Mouse (Mus musculus) large intestine, adult 2 months (tissue): ENCODE data around the gene Dpf1. TPM values are rescaled to one million over a fixed set of nuclear protein-coding genes. Genes with fewer than 3 reads are reported as not detected.

Source experiments
- DNase-seq: peaks from one replicate; pipeline ENCODE4 v3.0.0-alpha.2; 2012; ENCODE audit warnings: low read depth, low spot score
- WGBS: fragments of 180-500 bp; shearing (Covaris S2); methylation state at CpG from one replicate; pipeline ENCODE4 v1.1.7; 2018; 5-methylcytosine and 5-hydroxymethylcytosine counted together
- polyA plus RNA-seq: library from polyadenylated mRNA; depleted of rRNA; stranded (reverse); fragments of >200 nt; gene quantifications from 2 replicates; pipeline ENCODE4 v1.2.3, GENCODE M21; 2012; rRNA removed

Dpf1 gene
- polyA plus RNA-seq, result 0.45 and 0.55 TPM in 2 replicates

GRCm38 (mm10) chr7:29303738-29304462 lies at the start of gene Dpf1:
Gene Dpf1, plus strand, starts transcription at chr7:29303951.
- DNase-seq, result no peak
- WGBS, result 1% methylated on average over 67 of the region's 67 CpGs

DNA sequence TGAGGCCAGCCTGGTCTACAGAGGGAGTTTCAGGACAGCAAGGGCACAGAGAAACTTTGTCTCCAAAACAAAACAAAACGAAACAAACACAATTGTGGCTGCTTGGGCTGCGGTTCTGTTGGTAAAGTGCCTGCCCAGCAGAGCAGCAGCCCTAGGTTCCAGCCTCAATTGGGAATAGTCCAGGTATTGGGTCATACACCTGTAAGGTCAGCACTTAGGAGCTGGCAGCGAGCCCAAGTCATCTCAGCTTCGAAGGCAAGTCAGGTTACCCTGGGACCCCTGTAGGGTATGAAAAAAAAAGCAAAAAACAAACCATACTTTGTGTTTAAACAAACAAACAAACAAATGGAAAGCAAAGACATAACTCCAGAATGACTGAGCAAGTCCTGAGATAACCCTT lies 47.9 kb upstream of the Dpf1 start:
- DNase-seq, result no peak
- WGBS, result 39% methylated on average over 4 of the region's 4 CpGs

DNA sequence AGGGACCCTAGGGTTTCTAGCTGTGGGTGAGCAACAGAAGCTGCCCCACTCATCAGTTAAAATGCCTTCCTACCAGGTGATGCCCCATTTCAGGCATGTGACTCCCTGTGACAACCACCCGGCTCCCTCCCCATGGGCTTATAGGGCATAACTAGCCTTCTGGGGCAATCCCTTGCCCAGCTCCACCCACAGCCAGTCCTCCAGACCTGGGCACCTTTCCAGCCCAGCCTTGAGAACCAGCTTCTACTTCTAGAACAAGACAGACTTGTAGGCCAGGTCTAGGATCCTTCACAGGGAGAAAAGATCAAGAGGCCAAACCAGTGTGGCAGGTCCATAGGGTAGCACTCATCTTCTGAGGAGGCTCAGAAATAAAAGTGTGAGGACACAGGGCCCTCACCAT lies 46.4 kb upstream of the Dpf1 start:
- WGBS, result 29% methylated on average over 1 of the region's 1 CpGs
- no peak for DNase-seq

- WGBS, result 65% methylated on average over 10 of the region's 10 CpGs
- no peak for DNase-seq
Observed at GRCm38 (mm10) chr7:29259781-29260730, 43.7 kb upstream of the Dpf1 start.

DNA sequence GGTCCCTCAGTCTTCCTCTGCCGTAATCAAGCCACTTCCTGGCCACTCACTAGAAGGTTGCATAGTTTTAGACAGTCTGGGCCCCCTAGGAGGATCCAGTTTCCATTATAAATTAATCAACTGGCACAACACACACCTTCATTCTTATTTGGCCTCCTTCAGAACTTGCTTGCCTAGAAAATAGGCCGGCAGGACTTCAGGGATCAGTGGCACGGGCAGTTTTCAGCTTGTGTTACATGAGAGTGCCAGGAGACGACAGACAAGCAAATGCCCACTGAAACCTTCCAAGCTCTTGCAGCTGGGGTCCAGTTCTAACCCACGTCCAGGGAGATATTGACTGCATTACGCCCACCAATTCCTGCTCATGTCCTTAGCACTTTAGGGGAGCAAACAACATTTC lies 41.6 kb upstream of the Dpf1 start:
- WGBS, result 56% methylated on average over 6 of the region's 6 CpGs

GRCm38 (mm10) chr7:29263831-29264230 lies 39.9 kb upstream of the Dpf1 start:
- WGBS, result 35% methylated on average over 3 of the region's 3 CpGs
- no peak for DNase-seq

More for the DNA sequence above, 41.6 kb upstream of the Dpf1 start:
- DNase-seq, result no peak

DNA sequence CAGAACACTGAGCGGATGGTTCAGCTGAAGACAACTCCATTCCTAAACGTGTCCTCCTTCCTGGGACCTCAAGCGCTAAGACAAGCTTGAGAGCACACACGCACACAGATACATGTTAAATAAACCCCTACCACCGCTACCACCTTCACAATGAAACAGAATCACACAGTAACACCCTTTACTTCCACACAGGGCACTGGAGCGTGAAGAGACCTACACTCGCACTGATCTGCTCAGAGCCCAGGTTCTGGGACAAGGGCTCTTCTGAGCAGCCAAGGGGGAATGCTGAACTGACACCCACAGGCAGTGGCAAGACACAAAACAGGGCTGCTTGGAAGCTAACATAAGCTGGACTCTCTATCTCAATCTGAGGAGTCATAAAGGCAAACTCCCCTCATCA lies 38.1 kb upstream of the Dpf1 start:
- no peak for DNase-seq
- 56% methylated on average over 7 of the region's 7 CpGs for WGBS

- no peak for DNase-seq
- 25% methylated on average over 4 of the region's 4 CpGs for WGBS
Observed at GRCm38 (mm10) chr7:29266931-29267330, 36.8 kb upstream of the Dpf1 start.

DNA sequence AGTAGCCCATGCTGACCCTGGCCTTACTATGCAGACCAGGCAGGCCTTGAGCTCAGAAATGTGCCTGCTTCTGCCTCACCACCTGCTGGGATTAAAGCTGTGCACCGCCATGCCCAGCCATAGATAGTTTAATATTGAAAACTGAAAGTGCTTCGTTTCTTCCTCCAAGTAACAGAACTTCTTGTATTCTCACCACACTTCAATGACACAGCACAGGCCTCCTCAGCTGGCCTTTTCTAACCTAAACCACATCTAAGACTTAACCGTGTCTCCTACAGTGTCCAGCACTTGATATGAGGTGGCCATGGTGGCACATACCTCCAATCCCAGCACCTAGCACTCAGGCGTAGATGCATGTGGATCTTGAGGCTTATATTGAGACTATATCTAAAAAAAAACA lies 33.3 kb upstream of the Dpf1 start:
- WGBS, result 36% methylated on average over 4 of the region's 4 CpGs
- DNase-seq, result no peak

GRCm38 (mm10) chr7:29271687-29272465 lies 31.9 kb upstream of the Dpf1 start:
- no peak for DNase-seq

DNA sequence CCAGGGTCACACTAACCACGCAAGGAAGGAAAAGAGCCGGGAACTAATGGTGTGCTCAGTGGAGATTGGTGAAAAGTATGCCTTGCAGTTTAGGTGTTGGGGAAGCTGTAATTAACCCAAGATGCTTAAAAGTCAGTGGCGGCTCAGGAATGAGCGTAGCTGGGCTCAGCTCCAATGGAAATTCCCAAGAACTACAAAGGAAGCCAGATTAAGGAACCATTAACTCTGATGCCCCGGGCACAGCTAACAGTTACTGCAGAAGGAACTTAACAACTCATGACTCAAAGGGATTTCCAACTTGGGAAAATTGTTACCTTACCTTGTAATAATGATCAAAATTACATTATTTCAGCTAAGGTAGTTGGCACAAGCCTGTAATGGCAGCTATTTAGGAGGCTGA lies 27.0 kb upstream of the Dpf1 start:
- 21% methylated on average over 5 of the region's 5 CpGs for WGBS
- DNase-seq, result no peak

More at GRCm38 (mm10) chr7:29271687-29272465, 31.9 kb upstream of the Dpf1 start:
- WGBS, result 22% methylated on average over 8 of the region's 8 CpGs

DNA sequence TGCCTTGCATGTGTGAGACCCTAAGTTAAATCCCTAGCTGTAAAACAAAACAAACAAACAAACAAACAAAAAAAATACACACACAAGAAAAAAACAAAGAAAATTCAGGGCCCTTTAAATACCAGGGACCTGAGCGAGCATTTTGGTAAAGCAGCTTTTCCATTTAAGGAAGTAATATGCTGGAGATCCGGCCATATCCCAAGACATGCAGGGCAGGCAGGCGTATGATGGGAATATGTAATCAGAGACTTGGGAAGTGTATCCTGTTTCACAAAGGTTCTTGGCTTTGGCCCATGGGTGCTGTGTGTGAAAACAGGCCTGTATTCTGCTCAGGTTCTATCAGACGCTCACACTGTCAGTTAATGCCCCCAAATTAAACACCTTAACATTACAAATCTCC lies 26.2 kb upstream of the Dpf1 start:
- DNase-seq, result no peak
- whole genome bisulfite sequencing, result 38% methylated on average over 4 of the region's 4 CpGs

DNA sequence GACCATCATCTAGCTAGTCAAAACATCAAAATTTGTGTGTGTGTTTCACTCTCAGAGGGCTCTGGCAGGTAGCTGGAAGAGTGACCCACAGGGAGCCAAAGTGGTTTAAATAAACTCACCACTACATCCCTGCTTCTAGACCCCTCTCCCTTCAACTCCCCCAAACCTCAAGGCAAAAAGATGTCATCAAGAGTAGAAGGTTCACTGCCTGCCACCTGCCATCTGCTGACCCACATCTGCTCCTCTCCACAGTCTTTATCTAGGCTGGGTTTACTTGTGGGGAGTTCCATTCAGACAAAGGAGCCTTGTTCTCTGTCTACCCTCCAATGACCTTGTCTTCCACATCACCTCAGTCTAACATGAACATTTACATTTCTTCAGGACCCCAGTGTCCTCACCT lies 24.5 kb upstream of the Dpf1 start:
- no peak for DNase-seq

DNA sequence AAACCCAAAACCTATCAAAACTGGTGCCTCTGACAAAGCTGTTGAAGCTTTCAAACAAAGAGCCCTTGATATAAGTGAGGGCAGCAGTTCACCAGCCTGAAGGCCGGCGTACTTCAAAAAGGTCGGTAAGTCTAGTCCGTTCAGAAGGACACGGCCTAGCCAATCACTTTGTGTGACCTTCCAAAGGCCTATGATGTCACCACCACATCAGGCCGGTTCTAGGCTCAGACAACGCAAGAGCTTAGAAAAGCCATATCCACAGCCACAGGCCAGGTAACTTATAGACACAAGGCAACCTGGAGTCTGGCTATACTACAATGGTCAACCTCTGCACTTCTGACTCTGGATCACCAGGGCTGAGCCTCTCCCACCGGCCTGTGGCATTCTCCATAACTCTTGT lies 23.8 kb upstream of the Dpf1 start:
- WGBS, result 26% methylated on average over 8 of the region's 8 CpGs
- no peak for DNase-seq

- WGBS, result 11% methylated on average over 13 of the region's 13 CpGs
- DNase-seq, result no peak
Observed at GRCm38 (mm10) chr7:29280801-29281200, 22.9 kb upstream of the Dpf1 start.

- DNase-seq, result no peak
- WGBS, result 1% methylated on average over 80 of the region's 80 CpGs
Observed at GRCm38 (mm10) chr7:29281201-29282073, 22.3 kb upstream of the Dpf1 start, which contains the start of gene Spint2. Gene Spint2, minus strand, starts transcription at chr7:29281912.

DNA sequence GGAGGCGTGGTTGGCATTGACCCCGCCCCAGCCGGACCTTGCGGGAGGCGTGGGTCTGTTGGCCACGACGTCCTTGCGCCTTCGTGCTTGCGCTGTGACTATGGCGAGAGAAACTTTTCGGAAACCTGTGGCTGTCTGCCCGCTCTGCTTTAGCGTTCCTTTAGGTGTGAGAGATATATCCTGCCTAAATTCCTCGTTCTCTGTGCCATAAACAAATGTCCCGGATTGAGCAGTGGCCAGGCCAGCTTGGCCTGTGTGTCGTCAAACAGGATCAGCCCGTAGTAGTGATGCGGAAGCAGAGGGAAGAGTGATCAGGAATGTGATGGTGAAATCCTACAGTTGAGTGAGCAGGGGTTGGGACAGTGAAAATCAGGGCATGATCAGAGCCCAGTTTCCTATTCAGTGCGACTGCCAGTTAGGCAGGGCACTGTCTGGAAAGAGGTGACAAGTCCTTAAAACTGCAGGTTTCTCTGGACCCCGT lies 21.6 kb upstream of the Dpf1 start:
- 5% methylated on average over 21 of the region's 21 CpGs for WGBS
- no peak for DNase-seq

DNA sequence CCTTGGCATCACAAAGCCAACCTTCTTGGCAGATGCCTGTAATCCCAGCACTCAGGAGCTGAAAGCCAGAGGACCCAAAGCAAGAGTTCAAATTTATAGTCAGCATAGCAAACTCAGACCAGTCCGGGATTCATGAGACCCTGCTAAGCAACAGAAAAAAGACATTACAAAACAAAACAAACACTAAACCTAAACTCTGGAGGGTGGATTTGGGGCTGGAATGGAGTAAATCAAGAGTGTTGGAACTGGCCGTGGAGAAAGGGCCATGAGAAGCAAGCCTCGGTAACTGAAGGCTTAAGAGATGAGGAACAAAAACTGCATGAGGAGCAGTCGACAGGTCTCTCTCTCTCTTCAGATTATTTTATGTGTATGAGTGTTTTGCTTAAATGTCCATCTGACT lies 19.9 kb upstream of the Dpf1 start:
- no peak for DNase-seq
- 73% methylated on average over 4 of the region's 4 CpGs for WGBS

GRCm38 (mm10) chr7:29284523-29284922 lies 19.2 kb upstream of the Dpf1 start:
- 61% methylated on average over 6 of the region's 6 CpGs for WGBS
- DNase-seq, result no peak
